15 mouse cellular contexts compared by ENCODE assay signal in the genomic region with DNA sequence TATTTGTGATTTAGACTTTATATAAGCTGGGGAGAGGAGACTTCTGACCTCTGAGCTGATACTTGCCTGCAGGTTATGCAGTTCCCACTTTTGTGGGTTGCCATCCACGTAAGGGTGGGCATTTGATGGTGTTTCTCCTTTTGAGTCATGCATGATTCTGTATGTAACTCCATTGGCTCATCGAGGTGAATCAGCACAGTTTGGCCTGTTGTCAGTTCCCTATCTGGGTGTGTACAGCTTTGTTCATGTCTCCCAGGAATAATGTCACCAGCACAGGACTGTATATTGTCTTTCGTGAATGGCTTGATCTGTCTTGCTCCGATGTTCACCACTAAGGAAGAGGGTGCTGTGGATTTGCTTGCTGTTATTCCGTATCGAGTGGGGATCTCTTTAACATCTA.
"Had no signal": no experiment of that assay in that cellular context is flagged by ENCODE, and none has a peak within 500 bp of the region (broad histone marks: within the 10 kb centered on the region; RNA-seq: fewer than 3 reads in every experiment).

No protein-coding gene starts in this region.

- H3K9me3 ChIP-seq: neural tube, embryonic 15.5 days; stomach, embryonic 15.5 days had no signal

- H3K27ac ChIP-seq: neural tube, embryonic 15.5 days; stomach, embryonic 15.5 days; stomach, postnatal 0 days had no signal

- H3K27me3 ChIP-seq: neural tube, embryonic 15.5 days; stomach, embryonic 15.5 days had no signal

- DNase-seq: retina, postnatal 1 day; right cerebral cortex, adult 18-20 months; right cerebral cortex, postnatal 14 days; right cerebral cortex, postnatal 25 days; right cerebral cortex, postnatal 4 days; spleen, adult 18-20 months; thymus, adult 18-20 months; thymus, adult 2 months; thymus, postnatal 14 days; thymus, postnatal 25 days; thymus, postnatal 36 days; thymus, postnatal 4 days had no signal

- H3K4me1 ChIP-seq: stomach, embryonic 15.5 days had no signal

- H3K4me3 ChIP-seq: neural tube, embryonic 15.5 days; stomach, embryonic 15.5 days had no signal

- H3K36me3 ChIP-seq: neural tube, embryonic 15.5 days; stomach, embryonic 15.5 days had no signal
